Mouse (Mus musculus): ENCODE data around the gene Npcd. TPM values are rescaled to one million over a fixed set of nuclear protein-coding genes. Genes with fewer than 3 reads are reported as not detected.
A peak's percentile ranks its signal among the peaks of the same experiment; 100 is the strongest.

Npcd gene
- polyA plus RNA-seq, 1 experiment: 3.2 TPM

GRCm38 (mm10) chr15:79847100-79847499, 13.1 kb upstream of the Npcd start:
- no peaks in the 10 kb centered on the region for H3K36me3 ChIP-seq (ENCODE audit: control insufficient read depth, insufficient read depth)
- no peaks in the 10 kb centered on the region for H3K27me3 ChIP-seq (ENCODE audit: control insufficient read depth, insufficient read depth, insufficient read length)
- no peak overlapping the region for H3K4me2 ChIP-seq (ENCODE audit: low read depth)
- H3K4me3 ChIP-seq: no peak overlapping the region
- H3ac ChIP-seq (ENCODE audit: control insufficient read depth, insufficient read length): no peak overlapping the region
- no peaks in the 10 kb centered on the region for H3K79me2 ChIP-seq (ENCODE audit: control insufficient read depth, insufficient read depth)
- no peak for TF ChIP-seq USF1 (IDR thresholded peaks at IDR 0.05; ENCODE audit: low read depth)
- no peak for TF ChIP-seq REST (IDR thresholded peaks at IDR 0.05; ENCODE audit: insufficient read depth, insufficient read length)
- TF ChIP-seq SRF (IDR thresholded peaks at IDR 0.05; ENCODE audit: control insufficient read depth, insufficient read length, low read depth): no peak
- TF ChIP-seq MYOG (IDR thresholded peaks at IDR 0.05; ENCODE audit: control insufficient read depth in 1 of 3, insufficient read depth in 1 of 3, insufficient read length in 2 of 3, low read depth in 2 of 3): no peak
- TF ChIP-seq MAX (IDR thresholded peaks at IDR 0.05; ENCODE audit: low read depth): no peak
- no peak for TF ChIP-seq TCF12 (IDR thresholded peaks at IDR 0.05; ENCODE audit: insufficient read depth, poor library complexity, severe bottlenecking)

- Histone ChIP-seq H3K27me3 (ENCODE audit: control insufficient read depth, insufficient read depth, insufficient read length) (no peaks in the 10 kb centered on the region), H3K36me3 (ENCODE audit: control insufficient read depth, insufficient read depth) (no peaks in the 10 kb centered on the region), H3K79me2 (ENCODE audit: control insufficient read depth, insufficient read depth) (no peaks in the 10 kb centered on the region), H3K4me2 (ENCODE audit: low read depth) (no peak overlapping the region), H3K4me3 (no peak overlapping the region), H3ac (ENCODE audit: control insufficient read depth, insufficient read length) (no peak overlapping the region)
- TF ChIP-seq USF1 (IDR thresholded peaks at IDR 0.05; ENCODE audit: low read depth): no peak
- TF ChIP-seq MYOD1 (IDR thresholded peaks at IDR 0.05; ENCODE audit: control insufficient read depth in 1 of 3, insufficient read length in 2 of 3, low read depth in 2 of 3): no peak
- no peak for TF ChIP-seq TCF3 (IDR thresholded peaks at IDR 0.05; ENCODE audit: insufficient read length, low read depth)
- TF ChIP-seq E2F4 (IDR thresholded peaks at IDR 0.05; ENCODE audit: insufficient read depth): no peak
- TF ChIP-seq MAX (IDR thresholded peaks at IDR 0.05; ENCODE audit: low read depth): no peak
- TF ChIP-seq POLR2AphosphoS2 (IDR thresholded peaks at IDR 0.05; ENCODE audit: insufficient read length, low read depth): no peak
- TF ChIP-seq POLR2A (IDR thresholded peaks at IDR 0.05; ENCODE audit: insufficient read length, low read depth): no peak
- TF ChIP-seq MYOG (IDR thresholded peaks at IDR 0.05; ENCODE audit: control insufficient read depth in 1 of 3, insufficient read depth in 1 of 3, insufficient read length in 2 of 3, low read depth in 2 of 3): no peak
- no peak for TF ChIP-seq SRF (IDR thresholded peaks at IDR 0.05; ENCODE audit: control insufficient read depth, insufficient read length, low read depth)
- TF ChIP-seq REST (IDR thresholded peaks at IDR 0.05; ENCODE audit: insufficient read depth, insufficient read length): no peak
- TF ChIP-seq CEBPB (IDR thresholded peaks at IDR 0.05; ENCODE audit: insufficient read depth, poor library complexity, severe bottlenecking): no peak
- TF ChIP-seq TCF12 (IDR thresholded peaks at IDR 0.05; ENCODE audit: insufficient read depth, poor library complexity, severe bottlenecking): no peak
These were observed 11.9 kb upstream of the Npcd start for GRCm38 (mm10) chr15:79845986-79846385.

- peak overlapping the region; percentile 87 for H3K4me2 ChIP-seq (ENCODE audit: low read depth)
- peaks cover 4% of the 10 kb centered on the region for H3K27me3 ChIP-seq (ENCODE audit: control insufficient read depth, insufficient read depth, insufficient read length)
- no peak for TF ChIP-seq POLR2A (IDR thresholded peaks at IDR 0.05; ENCODE audit: insufficient read length, low read depth)
- TF ChIP-seq REST (IDR thresholded peaks at IDR 0.05; ENCODE audit: insufficient read depth, insufficient read length): no peak
- TF ChIP-seq CEBPB (IDR thresholded peaks at IDR 0.05; ENCODE audit: insufficient read depth, poor library complexity, severe bottlenecking): no peak
- TF ChIP-seq MYOD1 (IDR thresholded peaks at IDR 0.05; ENCODE audit: control insufficient read depth in 1 of 3, insufficient read length in 2 of 3, low read depth in 2 of 3): no peak
- no peak for TF ChIP-seq MYOG (IDR thresholded peaks at IDR 0.05; ENCODE audit: control insufficient read depth in 1 of 3, insufficient read depth in 1 of 3, insufficient read length in 2 of 3, low read depth in 2 of 3)
- no peaks in the 10 kb centered on the region for H3K79me2 ChIP-seq (ENCODE audit: control insufficient read depth, insufficient read depth)
- peak overlapping the region; percentile 23 for H3K4me3 ChIP-seq
- no peaks in the 10 kb centered on the region for H3K36me3 ChIP-seq (ENCODE audit: control insufficient read depth, insufficient read depth)
- no peak overlapping the region for H3ac ChIP-seq (ENCODE audit: control insufficient read depth, insufficient read length)
These were observed 8.9 kb upstream of the Npcd start for GRCm38 (mm10) chr15:79842985-79843384.

GRCm38 (mm10) chr15:79840281-79840680, 6.2 kb upstream of the Npcd start:
- H3K27me3 ChIP-seq (ENCODE audit: control insufficient read depth, insufficient read depth, insufficient read length): peaks cover 4% of the 10 kb centered on the region
- H3ac ChIP-seq (ENCODE audit: control insufficient read depth, insufficient read length): no peak overlapping the region
- H3K36me3 ChIP-seq (ENCODE audit: control insufficient read depth, insufficient read depth): no peaks in the 10 kb centered on the region
- H3K4me3 ChIP-seq: no peak overlapping the region
- TF ChIP-seq TCF3 (IDR thresholded peaks at IDR 0.05; ENCODE audit: insufficient read length, low read depth) (no peak), POLR2A (IDR thresholded peaks at IDR 0.05; ENCODE audit: insufficient read length, low read depth) (no peak), USF1 (IDR thresholded peaks at IDR 0.05; ENCODE audit: low read depth) (no peak), CEBPB (IDR thresholded peaks at IDR 0.05; ENCODE audit: insufficient read depth, poor library complexity, severe bottlenecking) (no peak), E2F4 (IDR thresholded peaks at IDR 0.05; ENCODE audit: insufficient read depth) (no peak), TCF12 (IDR thresholded peaks at IDR 0.05; ENCODE audit: insufficient read depth, poor library complexity, severe bottlenecking) (no peak), POLR2AphosphoS2 (IDR thresholded peaks at IDR 0.05; ENCODE audit: insufficient read length, low read depth) (no peak), REST (IDR thresholded peaks at IDR 0.05; ENCODE audit: insufficient read depth, insufficient read length) (no peak)
- H3K4me2 ChIP-seq (ENCODE audit: low read depth): no peak overlapping the region
- H3K79me2 ChIP-seq (ENCODE audit: control insufficient read depth, insufficient read depth): no peaks in the 10 kb centered on the region

- peak overlapping the region; percentile 74 for H3K4me3 ChIP-seq
- no peak overlapping the region for H3ac ChIP-seq (ENCODE audit: control insufficient read depth, insufficient read length)
- H3K36me3 ChIP-seq (ENCODE audit: control insufficient read depth, insufficient read depth): no peaks in the 10 kb centered on the region
These were observed 834 bp upstream of the Npcd start for GRCm38 (mm10) chr15:79834881-79835260.

More at GRCm38 (mm10) chr15:79834881-79835260, 834 bp upstream of the Npcd start:
- TF ChIP-seq TCF12 (IDR thresholded peaks at IDR 0.05; ENCODE audit: insufficient read depth, poor library complexity, severe bottlenecking): no peak
- TF ChIP-seq MYOG (IDR thresholded peaks at IDR 0.05; ENCODE audit: control insufficient read depth in 1 of 3, insufficient read depth in 1 of 3, insufficient read length in 2 of 3, low read depth in 2 of 3): no peak
- TF ChIP-seq SRF (IDR thresholded peaks at IDR 0.05; ENCODE audit: control insufficient read depth, insufficient read length, low read depth): no peak
- no peak for TF ChIP-seq MAX (IDR thresholded peaks at IDR 0.05; ENCODE audit: low read depth)
- no peak for TF ChIP-seq POLR2AphosphoS2 (IDR thresholded peaks at IDR 0.05; ENCODE audit: insufficient read length, low read depth)
- TF ChIP-seq E2F4 (IDR thresholded peaks at IDR 0.05; ENCODE audit: insufficient read depth): no peak
- no peak for TF ChIP-seq REST (IDR thresholded peaks at IDR 0.05; ENCODE audit: insufficient read depth, insufficient read length)
- Histone ChIP-seq H3K4me2 (ENCODE audit: low read depth) (peak overlapping the region; percentile 83), H3K79me2 (ENCODE audit: control insufficient read depth, insufficient read depth) (peaks cover 15% of the 10 kb centered on the region), H3K27me3 (ENCODE audit: control insufficient read depth, insufficient read depth, insufficient read length) (no peaks in the 10 kb centered on the region)

All from myocyte (in vitro differentiated cells).